Mouse (Mus musculus): Measurements from ENCODE around the gene P2rx3. TPM values are rescaled to one million over a fixed set of nuclear protein-coding genes. Genes with fewer than 3 reads are reported as not detected.

Gene P2rx3
- total and polyA plus RNA-seq, 2 experiments from 2014 or later = 0.23 TPM; not detected in 1

DNA sequence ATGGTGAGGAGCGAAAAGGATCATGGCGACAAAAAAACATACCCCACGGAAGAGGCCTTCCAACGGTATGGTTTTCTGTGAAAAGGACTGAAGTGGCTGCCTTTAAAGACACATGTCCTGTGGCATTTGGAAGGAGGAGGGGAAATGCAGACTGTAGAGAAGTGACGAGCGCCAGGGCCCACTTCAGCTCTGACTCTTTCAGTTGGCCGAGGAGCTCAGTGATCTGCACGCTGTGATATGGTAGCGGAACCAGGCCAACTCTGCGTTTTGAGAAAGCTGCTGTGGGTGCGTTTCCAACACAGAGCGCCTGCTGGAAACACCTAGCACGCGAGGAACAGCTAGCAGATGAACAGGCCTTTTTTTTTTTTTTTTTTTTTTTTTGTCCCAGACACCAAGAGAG lies 24.6 kb downstream of the P2rx3 start:
- Histone ChIP-seq H3K4me3 (ENCODE audit: low read depth, low read length) (no peak overlapping the region), H3K36me3 (replicated peaks; ENCODE audit: control insufficient read depth, insufficient read depth, low read length) (no peaks in the 10 kb centered on the region), H3K27me3 (ENCODE audit: control insufficient read depth, insufficient read depth, low read length) (no peaks in the 10 kb centered on the region), H3K4me2 (ENCODE audit: low read depth, low read length) (no peak overlapping the region), H3K9me3 (replicated peaks; ENCODE audit: control insufficient read depth, low read length) (no peaks in the 10 kb centered on the region), H3K9ac (replicated peaks; ENCODE audit: low read depth, low read length) (no peak overlapping the region), H3K4me1 (ENCODE audit: control insufficient read depth, insufficient read depth) (peaks cover 18% of the 10 kb centered on the region), H3K27ac (ENCODE audit: low read depth) (no peak overlapping the region)
- TF ChIP-seq EP300 (IDR thresholded peaks at IDR 0.05; ENCODE audit: low read depth) (no peak), CTCF (IDR thresholded peaks at IDR 0.05; ENCODE audit: low read depth) (no peak)
- peak; percentile 36; the same call in 1 of the 2 replicates for ATAC-seq (ENCODE audit: insufficient read depth, low read depth)
- peak; percentile 27 for DNase-seq (ENCODE audit: low spot score)
- WGBS = 52% methylated on average over 14 of the region's 14 CpGs

- DNase-seq (ENCODE audit: low spot score) = no peak
- H3K36me3 ChIP-seq (replicated peaks; ENCODE audit: control insufficient read depth, insufficient read depth, low read length) = no peaks in the 10 kb centered on the region
- H3K9ac ChIP-seq (replicated peaks; ENCODE audit: low read depth, low read length) = no peak overlapping the region
- peak overlapping the region; percentile 31; the same call in 1 of the 2 replicates for H3K27ac ChIP-seq (ENCODE audit: low read depth)
- 40% methylated on average over 9 of the region's 9 CpGs for WGBS
- H3K9me3 ChIP-seq (replicated peaks; ENCODE audit: control insufficient read depth, low read length) = no peaks in the 10 kb centered on the region
- 0 out of 2 replicates have a peak, but pooled peaks have one; percentile 18 for ATAC-seq (ENCODE audit: insufficient read depth, low read depth)
- no peaks in the 10 kb centered on the region for H3K27me3 ChIP-seq (ENCODE audit: control insufficient read depth, insufficient read depth, low read length)
- H3K4me2 ChIP-seq (ENCODE audit: low read depth, low read length) = no peak overlapping the region
- TF ChIP-seq EP300 (IDR thresholded peaks at IDR 0.05; ENCODE audit: low read depth) = no peak
- H3K4me3 ChIP-seq (ENCODE audit: low read depth, low read length) = no peak overlapping the region
- H3K4me1 ChIP-seq (ENCODE audit: control insufficient read depth, insufficient read depth) = peaks cover 18% of the 10 kb centered on the region
Measured at GRCm38 (mm10) chr2:85011906-85012604, 25.2 kb downstream of the P2rx3 start.

- H3K27ac ChIP-seq (ENCODE audit: low read depth) = no peak overlapping the region
- WGBS = 85% methylated on average over 2 of the region's 2 CpGs
- H3K27me3 ChIP-seq (ENCODE audit: control insufficient read depth, insufficient read depth, low read length) = no peaks in the 10 kb centered on the region
Measured at GRCm38 (mm10) chr2:85009212-85009611, 28.1 kb downstream of the P2rx3 start.

DNA sequence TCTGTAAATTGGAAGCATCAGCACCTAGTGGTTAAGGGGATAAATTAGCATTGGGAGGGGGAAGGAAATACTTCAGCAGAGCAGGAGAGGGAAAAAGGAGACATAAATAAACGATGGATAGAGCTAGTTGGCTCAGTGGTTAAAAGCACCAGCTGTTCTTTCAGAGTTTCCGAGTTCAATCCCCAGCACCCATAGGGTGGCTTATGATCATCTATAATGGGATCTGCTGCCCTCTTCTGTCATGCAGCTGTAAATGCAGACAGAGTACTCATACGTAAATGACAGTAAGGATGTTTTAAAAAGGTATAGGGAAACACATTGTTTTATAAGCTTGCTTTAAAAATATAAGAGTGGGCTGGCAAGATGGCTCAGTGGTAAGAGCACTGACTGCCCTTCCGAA lies 29.5 kb downstream of the P2rx3 start:
- H3K4me3 ChIP-seq (ENCODE audit: low read depth, low read length) = no peak overlapping the region
- H3K9me3 ChIP-seq (replicated peaks; ENCODE audit: control insufficient read depth, low read length) = no peaks in the 10 kb centered on the region
- H3K4me2 ChIP-seq (ENCODE audit: low read depth, low read length) = no peak overlapping the region
- no peak overlapping the region for H3K27ac ChIP-seq (ENCODE audit: low read depth)
- peaks cover 18% of the 10 kb centered on the region for H3K4me1 ChIP-seq (ENCODE audit: control insufficient read depth, insufficient read depth)
- H3K36me3 ChIP-seq (replicated peaks; ENCODE audit: control insufficient read depth, insufficient read depth, low read length) = no peaks in the 10 kb centered on the region
- DNase-seq (ENCODE audit: low spot score) = no peak
- H3K27me3 ChIP-seq (ENCODE audit: control insufficient read depth, insufficient read depth, low read length) = no peaks in the 10 kb centered on the region
- H3K9ac ChIP-seq (replicated peaks; ENCODE audit: low read depth, low read length) = no peak overlapping the region
- no peak for TF ChIP-seq EP300 (IDR thresholded peaks at IDR 0.05; ENCODE audit: low read depth)
- peak; percentile 63 for TF ChIP-seq CTCF (IDR thresholded peaks at IDR 0.05; ENCODE audit: low read depth)
- no peak for ATAC-seq (ENCODE audit: insufficient read depth, low read depth)
- 29% methylated on average over 4 of the region's 4 CpGs for WGBS

More at GRCm38 (mm10) chr2:85009212-85009611, 28.1 kb downstream of the P2rx3 start:
- Histone ChIP-seq H3K9ac (replicated peaks; ENCODE audit: low read depth, low read length) (no peak overlapping the region), H3K4me1 (ENCODE audit: control insufficient read depth, insufficient read depth) (peaks cover 13% of the 10 kb centered on the region), H3K4me2 (ENCODE audit: low read depth, low read length) (no peak overlapping the region), H3K9me3 (replicated peaks; ENCODE audit: control insufficient read depth, low read length) (no peaks in the 10 kb centered on the region), H3K36me3 (replicated peaks; ENCODE audit: control insufficient read depth, insufficient read depth, low read length) (no peaks in the 10 kb centered on the region), H3K4me3 (ENCODE audit: low read depth, low read length) (no peak overlapping the region)
- TF ChIP-seq CTCF (IDR thresholded peaks at IDR 0.05; ENCODE audit: low read depth) = no peak
- no peak for TF ChIP-seq EP300 (IDR thresholded peaks at IDR 0.05; ENCODE audit: low read depth)
- ATAC-seq (ENCODE audit: insufficient read depth, low read depth) (no peak), DNase-seq (ENCODE audit: low spot score) (no peak)

GRCm38 (mm10) chr2:85006600-85006999 lies 30.7 kb downstream of the P2rx3 start:
- 56% methylated on average over 7 of the region's 7 CpGs for WGBS
- Histone ChIP-seq H3K4me3 (ENCODE audit: low read depth, low read length) (no peak overlapping the region), H3K27me3 (ENCODE audit: control insufficient read depth, insufficient read depth, low read length) (no peaks in the 10 kb centered on the region), H3K9me3 (replicated peaks; ENCODE audit: control insufficient read depth, low read length) (no peaks in the 10 kb centered on the region), H3K27ac (ENCODE audit: low read depth) (no peak overlapping the region), H3K4me2 (ENCODE audit: low read depth, low read length) (no peak overlapping the region), H3K9ac (replicated peaks; ENCODE audit: low read depth, low read length) (no peak overlapping the region), H3K4me1 (ENCODE audit: control insufficient read depth, insufficient read depth) (0 out of 2 replicates have a peak, but pooled peaks cover 9% of the 10 kb centered on the region), H3K36me3 (replicated peaks; ENCODE audit: control insufficient read depth, insufficient read depth, low read length) (no peaks in the 10 kb centered on the region)
- TF ChIP-seq EP300 (IDR thresholded peaks at IDR 0.05; ENCODE audit: low read depth) = no peak
- TF ChIP-seq CTCF (IDR thresholded peaks at IDR 0.05; ENCODE audit: low read depth) = no peak
- no peak for ATAC-seq (ENCODE audit: insufficient read depth, low read depth)
- DNase-seq (ENCODE audit: low spot score) = no peak

GRCm38 (mm10) chr2:85004341-85004740 lies 32.9 kb downstream of the P2rx3 start:
- H3K9me3 ChIP-seq (replicated peaks; ENCODE audit: control insufficient read depth, low read length) = no peaks in the 10 kb centered on the region
- H3K27ac ChIP-seq (ENCODE audit: low read depth) = no peak overlapping the region
- H3K9ac ChIP-seq (replicated peaks; ENCODE audit: low read depth, low read length) = no peak overlapping the region
- no peak for ATAC-seq (ENCODE audit: insufficient read depth, low read depth)
- 0 out of 2 replicates have a peak, but pooled peaks cover 8% of the 10 kb centered on the region for H3K4me1 ChIP-seq (ENCODE audit: control insufficient read depth, insufficient read depth)
- no peaks in the 10 kb centered on the region for H3K27me3 ChIP-seq (ENCODE audit: control insufficient read depth, insufficient read depth, low read length)
- no peak for DNase-seq (ENCODE audit: low spot score)
- no peaks in the 10 kb centered on the region for H3K36me3 ChIP-seq (replicated peaks; ENCODE audit: control insufficient read depth, insufficient read depth, low read length)
- 72% methylated on average over 4 of the region's 4 CpGs for WGBS
- H3K4me3 ChIP-seq (ENCODE audit: low read depth, low read length) = no peak overlapping the region
- TF ChIP-seq CTCF (IDR thresholded peaks at IDR 0.05; ENCODE audit: low read depth) (no peak), EP300 (IDR thresholded peaks at IDR 0.05; ENCODE audit: low read depth) (no peak)
- no peak overlapping the region for H3K4me2 ChIP-seq (ENCODE audit: low read depth, low read length)
